Mouse (Mus musculus) midbrain, postnatal 0 days (tissue): ENCODE data around the gene Pgghg. TPM values are rescaled to one million over a fixed set of nuclear protein-coding genes. Genes with fewer than 3 reads are reported as not detected.
"Not testable (repeated sequence)": the region's sequence is repeated elsewhere in the genome, so short reads cannot be mapped to it uniquely, and the experiment has no call there.

ENCODE experiments used
- ATAC-seq: fragments of 200-750 bp; cut with Nextera tagmentation; 2 replicates; pipeline ENCODE4 v1.8.0; 2017; ENCODE audit warnings: moderate number of reproducible peaks, mild to moderate bottlenecking, moderate TSS enrichment, moderate library complexity; ENCODE audit not compliant: low FRiP score
- DNase-seq: peaks from one replicate; pipeline ENCODE4 v3.0.0-alpha.2; 2015; ENCODE audit warnings: low spot score
- H3K27ac ChIP-seq: fragments of 300-500 bp; sonication (generic); 2 replicates; pipeline ENCODE4 v1.5.1; 2014; ENCODE audit warnings: low read depth, mild to moderate bottlenecking, low read length, mixed read lengths
- H3K27me3 ChIP-seq: fragments of 300-500 bp; sonication (generic); 2 replicates; pipeline ENCODE4 v1.6.1; 2014; ENCODE audit warnings: low read length, control low read depth, mixed read lengths; ENCODE audit not compliant: insufficient read depth
- H3K36me3 ChIP-seq: fragments of 300-500 bp; sonication (generic); 2 replicates; pipeline ENCODE4 v1.6.1; 2014; ENCODE audit warnings: low read length, control low read depth, mixed read lengths; ENCODE audit not compliant: insufficient read depth
- H3K4me1 ChIP-seq: fragments of 300-500 bp; sonication (generic); 2 replicates; pipeline ENCODE4 v1.6.1; 2014; ENCODE audit warnings: mild to moderate bottlenecking, control low read depth, antibody characterized with exemption, low read length, mixed read lengths; ENCODE audit not compliant: insufficient read depth
- H3K4me2 ChIP-seq: fragments of 300-500 bp; sonication (generic); 2 replicates; pipeline ENCODE4 v1.6.1; 2014; ENCODE audit warnings: low read depth, mild to moderate bottlenecking, low read length, mixed read lengths; ENCODE audit not compliant: poor library complexity, severe bottlenecking
- H3K4me3 ChIP-seq: fragments of 300-500 bp; sonication (generic); 2 replicates; pipeline ENCODE4 v1.5.1; 2014; ENCODE audit warnings: low read depth, mild to moderate bottlenecking, low read length, moderate library complexity
- H3K9ac ChIP-seq: fragments of 300-500 bp; sonication (generic); replicated peaks from 2 replicates; pipeline ENCODE4 v1.6.1; 2014; ENCODE audit warnings: mild to moderate bottlenecking, low read length, moderate library complexity, mixed read lengths; ENCODE audit not compliant: poor library complexity, severe bottlenecking
- H3K9me3 ChIP-seq: fragments of 300-500 bp; sonication (generic); 2 replicates; pipeline ENCODE4 v1.6.1; 2016; ENCODE audit warnings: low read length, control low read depth
- CTCF ChIP-seq: IDR thresholded peaks from 2 replicates; pipeline ENCODE4 v1.5.1; 2016; ENCODE audit warnings: antibody characterized with exemption, mild to moderate bottlenecking
- WGBS: fragments of 180-500 bp; shearing (Covaris S2); extraction: QIAGEN DNeasy Blood & Tissue Kit; methylation state at CpG from one replicate; pipeline ENCODE4 v1.1.7; 2014; 5-methylcytosine and 5-hydroxymethylcytosine counted together
- polyA plus RNA-seq: library from polyadenylated mRNA; unstranded; fragments of >200 nt; fragmentation: Nextera tagmentation; extraction: Ambion mirVana; gene quantifications from 2 replicates; pipeline ENCODE4 v1.2.1, GENCODE M21; 2015
- total RNA-seq: library from RNA; depleted of rRNA; stranded (reverse); fragments of >200 nt; gene quantifications from 2 replicates; pipeline ENCODE4 v1.2.3, GENCODE M21; 2014

Gene Pgghg
- total and polyA plus RNA-seq, 2 experiments from 2014 or later, result 4.4 to 7.8 TPM

- 29% methylated on average over 14 of the region's 14 CpGs for WGBS
- no peak for ATAC-seq
- Histone ChIP-seq H3K27ac (no peak overlapping the region), H3K9me3 (no peaks in the 10 kb centered on the region), H3K4me3 (no peak overlapping the region), H3K27me3 (no peaks in the 10 kb centered on the region), H3K4me2 (no peak overlapping the region), H3K4me1 (no peaks in the 10 kb centered on the region), H3K36me3 (no peaks in the 10 kb centered on the region), H3K9ac (no peak overlapping the region)
- no peak for TF ChIP-seq CTCF
- no peak for DNase-seq
These were observed 32.4 kb downstream of the Pgghg start for GRCm38 (mm10) chr7:140973396-140974165.

- WGBS, result 10% methylated on average over 9 of the region's 9 CpGs
- Histone ChIP-seq H3K4me3 (no peak overlapping the region), H3K9ac (no peak overlapping the region), H3K4me1 (no peaks in the 10 kb centered on the region), H3K27me3 (no peaks in the 10 kb centered on the region), H3K4me2 (no peak overlapping the region), H3K9me3 (no peaks in the 10 kb centered on the region), H3K27ac (no peak overlapping the region), H3K36me3 (no peaks in the 10 kb centered on the region)
- no peak for TF ChIP-seq CTCF
- no peak for ATAC-seq
- DNase-seq, result no peak
These were observed 33.7 kb downstream of the Pgghg start for GRCm38 (mm10) chr7:140974940-140975339.

- Histone ChIP-seq H3K4me2 (no peak overlapping the region), H3K27ac (no peak overlapping the region), H3K9ac (no peak overlapping the region), H3K36me3 (no peaks in the 10 kb centered on the region), H3K9me3 (no peaks in the 10 kb centered on the region), H3K4me3 (no peak overlapping the region), H3K27me3 (no peaks in the 10 kb centered on the region), H3K4me1 (no peaks in the 10 kb centered on the region)
- no peak for DNase-seq
- no peak for TF ChIP-seq CTCF
- no peak for ATAC-seq
- WGBS, result 25% methylated on average over 3 of the region's 3 CpGs
These were observed 34.3 kb downstream of the Pgghg start for GRCm38 (mm10) chr7:140975465-140975864.

- not testable (repeated sequence) for ATAC-seq, H3K27ac ChIP-seq, H3K27me3 ChIP-seq, H3K4me3 ChIP-seq, H3K9me3 ChIP-seq, H3K4me2 ChIP-seq, H3K4me1 ChIP-seq, H3K9ac ChIP-seq, H3K36me3 ChIP-seq, DNase-seq
- whole genome bisulfite sequencing, result 88% methylated on average over 9 of the region's 9 CpGs
These were observed 35.5 kb downstream of the Pgghg start for GRCm38 (mm10) chr7:140976720-140977119.

- Histone ChIP-seq H3K4me3 (no peak overlapping the region), H3K27ac (no peak overlapping the region), H3K9me3 (no peaks in the 10 kb centered on the region), H3K36me3 (no peaks in the 10 kb centered on the region), H3K27me3 (no peaks in the 10 kb centered on the region), H3K4me1 (no peaks in the 10 kb centered on the region), H3K9ac (no peak overlapping the region), H3K4me2 (no peak overlapping the region)
- 95% methylated on average over 8 of the region's 8 CpGs for WGBS
- no peak for TF ChIP-seq CTCF
- ATAC-seq (no peak), DNase-seq (no peak)
These were observed 40.5 kb downstream of the Pgghg start for GRCm38 (mm10) chr7:140981704-140982103.

- no peak for TF ChIP-seq CTCF
- no peaks in the 10 kb centered on the region for H3K9me3 ChIP-seq
- no peak for DNase-seq
- H3K9ac ChIP-seq, result no peak overlapping the region
- no peak overlapping the region for H3K27ac ChIP-seq
- no peak overlapping the region for H3K4me3 ChIP-seq
- H3K4me2 ChIP-seq, result no peak overlapping the region
- 91% methylated on average over 7 of the region's 7 CpGs for WGBS
- ATAC-seq, result no peak
- H3K27me3 ChIP-seq, result no peaks in the 10 kb centered on the region
- H3K36me3 ChIP-seq, result no peaks in the 10 kb centered on the region
- no peaks in the 10 kb centered on the region for H3K4me1 ChIP-seq
These were observed 41.8 kb downstream of the Pgghg start for GRCm38 (mm10) chr7:140982971-140983370.
